Mouse (Mus musculus) liver, postnatal 0 days (tissue): ENCODE measurements around the gene Cpne8.

Experiments
- CTCF ChIP-seq: sonication (generic); IDR thresholded peaks from 2 replicates; pipeline ENCODE4 v1.5.1; 2016; ENCODE audit warnings: antibody characterized with exemption, low read depth
- EP300 ChIP-seq: IDR thresholded peaks from 2 replicates; pipeline ENCODE4 v1.6.1; 2016; ENCODE audit warnings: antibody characterized with exemption, low read depth, mild to moderate bottlenecking

DNA sequence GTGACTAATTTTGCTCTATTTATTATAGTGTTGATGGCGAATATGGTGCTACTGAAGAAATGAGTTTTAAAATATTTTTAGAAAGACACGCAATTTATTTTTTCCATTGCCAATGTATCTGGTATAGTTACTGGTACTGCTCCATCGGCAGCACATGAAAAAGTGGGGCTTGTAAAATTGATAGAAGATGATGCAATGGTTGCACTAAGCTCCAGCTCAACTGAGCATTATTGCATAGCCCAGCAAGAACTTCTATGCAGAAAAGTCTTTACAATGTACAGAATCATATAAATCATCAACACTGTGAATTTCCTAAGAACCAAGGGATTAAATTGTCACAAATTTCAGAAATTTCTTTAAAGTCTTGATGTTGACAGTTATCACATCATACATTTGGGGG, 101.8 kb downstream of the Cpne8 start:
- no peak for TF ChIP-seq CTCF
- TF ChIP-seq EP300 = no peak
